Mouse (Mus musculus) MEL (cell line): Measurements from ENCODE around the gene Ms4a3. TPM values are rescaled to one million over a fixed set of nuclear protein-coding genes. Genes with fewer than 3 reads are reported as not detected.
A peak's percentile ranks its signal among the peaks of the same experiment; 100 is the strongest.

Source experiments
- DNase-seq: peaks from one replicate; pipeline ENCODE4 v3.0.0; 2011; ENCODE audit warnings: low read depth, low spot score
- H3K27ac ChIP-seq: 2 replicates; pipeline ENCODE4 v1.5.1; 2012; ENCODE audit warnings: low read depth, mild to moderate bottlenecking, control low read depth, low read length, moderate library complexity; ENCODE audit not compliant: control insufficient read depth
- H3K27me3 ChIP-seq, 2 experiments: fragments of 150-350 bp in 1 of 2; sonication (generic) in 1 of 2; 2 replicates each; pipeline ENCODE4 v1.6.1; 2012; ENCODE audit warnings: low read length in 2 of 2, mild to moderate bottlenecking in 2 of 2, improper control_type of control experiment in 1 of 2, moderate library complexity in 1 of 2; ENCODE audit not compliant: insufficient read depth in 2 of 2, control insufficient read depth in 1 of 2
- H3K36me3 ChIP-seq, 2 experiments: 2 replicates each; pipeline ENCODE4 v1.6.1; 2012 to 2014; ENCODE audit warnings: low read length in 2 of 2, improper control_type of control experiment in 1 of 2, inconsistent platforms in 1 of 2, mild to moderate bottlenecking in 1 of 2; ENCODE audit not compliant: insufficient read depth in 2 of 2, control insufficient read depth in 1 of 2
- H3K4me1 ChIP-seq, 2 experiments: fragments of 150-350 bp in 1 of 2; sonication (generic) in 1 of 2; 2 replicates each; pipeline ENCODE4 v1.6.1; 2012; ENCODE audit warnings: low read length in 2 of 2, improper control_type of control experiment in 1 of 2, mild to moderate bottlenecking in 1 of 2; ENCODE audit not compliant: insufficient read depth in 2 of 2, control insufficient read depth in 1 of 2
- H3K4me3 ChIP-seq, 2 experiments: fragments of 150-350 bp in 1 of 2; sonication (generic) in 1 of 2; 2 replicates each; pipeline ENCODE4 v1.5.1; 2012; ENCODE audit warnings: low read depth in 2 of 2, low read length in 2 of 2, mild to moderate bottlenecking in 2 of 2, moderate library complexity in 2 of 2, control low read depth in 1 of 2, improper control_type of control experiment in 1 of 2; ENCODE audit not compliant: control insufficient read depth in 1 of 2, insufficient read depth in 1 of 2
- H3K79me2 ChIP-seq: 2 replicates; pipeline ENCODE4 v1.6.1; 2012; ENCODE audit warnings: mild to moderate bottlenecking, low read length, moderate library complexity; ENCODE audit not compliant: control insufficient read depth, poor library complexity, insufficient read depth
- H3K9ac ChIP-seq: 2 replicates; pipeline ENCODE4 v1.6.1; 2012; ENCODE audit warnings: low read depth, mild to moderate bottlenecking, control low read depth, low read length, moderate library complexity; ENCODE audit not compliant: control insufficient read depth, poor library complexity, severe bottlenecking
- H3K9me3 ChIP-seq: fragments of 150-350 bp; sonication (generic); replicated peaks from 2 replicates; pipeline ENCODE4 v1.6.1; 2012; ENCODE audit warnings: mild to moderate bottlenecking, low read length, improper control_type of control experiment, moderate library complexity; ENCODE audit not compliant: insufficient read depth
- BHLHE40 ChIP-seq: IDR thresholded peaks from 2 replicates; pipeline ENCODE4 v1.6.1; 2012; ENCODE audit warnings: low read depth, mild to moderate bottlenecking, inconsistent platforms, low read length, improper control_type of control experiment, borderline replicate concordance
- CHD1 ChIP-seq: IDR thresholded peaks from 2 replicates; pipeline ENCODE4 v1.6.1; 2012; ENCODE audit warnings: low read depth, mild to moderate bottlenecking, inconsistent platforms, low read length, improper control_type of control experiment
- CHD2 ChIP-seq: IDR thresholded peaks from 2 replicates; pipeline ENCODE4 v1.6.1; 2011; ENCODE audit warnings: low read length, improper control_type of control experiment
- CTCF ChIP-seq, 3 experiments: IDR thresholded peaks in 2 of 3; conservative IDR thresholded peaks in 1 of 3; 2 replicates each; pipeline ENCODE4 v1.5.1; 2011 to 2012; ENCODE audit warnings: low read length in 3 of 3, low read depth in 2 of 3, mild to moderate bottlenecking in 2 of 3, improper control_type of control experiment in 1 of 3, inconsistent platforms in 1 of 3, mixed read lengths in 1 of 3, moderate library complexity in 1 of 3; ENCODE audit not compliant: control insufficient read depth in 1 of 3, insufficient read depth in 1 of 3, poor library complexity in 1 of 3, severe bottlenecking in 1 of 3
- ELF1 ChIP-seq: IDR thresholded peaks from 2 replicates; pipeline ENCODE4 v1.6.1; 2014; ENCODE audit warnings: low read depth, mild to moderate bottlenecking, inconsistent platforms, low read length, improper control_type of control experiment, moderate library complexity
- EP300 ChIP-seq, 2 experiments: IDR thresholded peaks; 2 replicates each; pipeline ENCODE4 v1.6.1; 2011; ENCODE audit warnings: improper control_type of control experiment in 2 of 2, low read length in 2 of 2, low read depth in 1 of 2, mild to moderate bottlenecking in 1 of 2
- ETS1 ChIP-seq: IDR thresholded peaks from 2 replicates; pipeline ENCODE4 v1.6.1; 2012; ENCODE audit warnings: low read depth, mild to moderate bottlenecking, inconsistent platforms, low read length, improper control_type of control experiment, moderate library complexity
- GABPA ChIP-seq: IDR thresholded peaks from 2 replicates; pipeline ENCODE4 v1.6.1; 2012; ENCODE audit warnings: low read depth, mild to moderate bottlenecking, inconsistent platforms, low read length, improper control_type of control experiment, moderate library complexity
- GATA1 ChIP-seq: IDR thresholded peaks from 2 replicates; pipeline ENCODE4 v1.6.1; 2011; ENCODE audit warnings: low read depth, low read length, improper control_type of control experiment
- KAT2A ChIP-seq: conservative IDR thresholded peaks from 2 replicates; pipeline ENCODE4 v1.6.1; 2012; ENCODE audit warnings: low read depth, low read length, improper control_type of control experiment, inconsistent platforms
- MAFK ChIP-seq: IDR thresholded peaks from 2 replicates; pipeline ENCODE4 v1.6.1; 2011; ENCODE audit warnings: low read depth, mild to moderate bottlenecking, low read length, improper control_type of control experiment, borderline replicate concordance
- MAX ChIP-seq: IDR thresholded peaks from 2 replicates; pipeline ENCODE4 v1.6.1; 2011; ENCODE audit warnings: low read length, improper control_type of control experiment
- MAZ ChIP-seq: IDR thresholded peaks from 2 replicates; pipeline ENCODE4 v1.6.1; 2012; ENCODE audit warnings: low read depth, mild to moderate bottlenecking, inconsistent platforms, low read length, improper control_type of control experiment
- MEF2A ChIP-seq: IDR thresholded peaks from 2 replicates; pipeline ENCODE4 v1.6.1; 2014; ENCODE audit warnings: low read depth, mild to moderate bottlenecking, inconsistent platforms, low read length, improper control_type of control experiment; ENCODE audit not compliant: poor library complexity, insufficient replicate concordance, severe bottlenecking; ENCODE audit errors: extremely low read depth
- MYB ChIP-seq: IDR thresholded peaks from 2 replicates; pipeline ENCODE4 v1.6.1; 2011; ENCODE audit warnings: mild to moderate bottlenecking, low read depth, low read length, improper control_type of control experiment
- NELFE ChIP-seq: IDR thresholded peaks from 2 replicates; pipeline ENCODE4 v1.6.1; 2011; ENCODE audit warnings: low read depth, low read length, improper control_type of control experiment
- POLR2A ChIP-seq, 2 experiments: IDR thresholded peaks; 2 replicates each; pipeline ENCODE4 v1.6.1; 2011 to 2012; ENCODE audit warnings: low read length in 2 of 2, mild to moderate bottlenecking in 2 of 2, control low read depth in 1 of 2, improper control_type of control experiment in 1 of 2, low read depth in 1 of 2, moderate library complexity in 1 of 2; ENCODE audit not compliant: control insufficient read depth in 1 of 2, insufficient read depth in 1 of 2, poor library complexity in 1 of 2
- POLR2AphosphoS2 ChIP-seq: IDR thresholded peaks from 2 replicates; pipeline ENCODE4 v1.6.1; 2011; ENCODE audit warnings: low read length, improper control_type of control experiment
- RAD21 ChIP-seq: IDR thresholded peaks from 2 replicates; pipeline ENCODE4 v1.6.1; 2011; ENCODE audit warnings: mild to moderate bottlenecking, low read depth, low read length, improper control_type of control experiment
- RCOR1 ChIP-seq: IDR thresholded peaks from 2 replicates; pipeline ENCODE4 v1.6.1; 2012; ENCODE audit warnings: low read depth, mild to moderate bottlenecking, inconsistent platforms, low read length, improper control_type of control experiment
- SIN3A ChIP-seq: IDR thresholded peaks from 2 replicates; pipeline ENCODE4 v1.6.1; 2012; ENCODE audit warnings: low read length, improper control_type of control experiment, inconsistent platforms
- SMC3 ChIP-seq: IDR thresholded peaks from 2 replicates; pipeline ENCODE4 v1.6.1; 2011; ENCODE audit warnings: low read depth, low read length, improper control_type of control experiment
- TAL1 ChIP-seq: IDR thresholded peaks from 2 replicates; pipeline ENCODE4 v1.6.1; 2012; ENCODE audit warnings: mild to moderate bottlenecking, inconsistent platforms, low read length, moderate library complexity, mixed read lengths
- TBP ChIP-seq: IDR thresholded peaks from 2 replicates; pipeline ENCODE4 v1.8.0; 2011; ENCODE audit warnings: low read depth, low read length, improper control_type of control experiment
- TCF12 ChIP-seq: IDR thresholded peaks from 2 replicates; pipeline ENCODE4 v1.6.1; 2014; ENCODE audit warnings: low read depth, mild to moderate bottlenecking, inconsistent platforms, low read length, improper control_type of control experiment, moderate library complexity
- UBTF ChIP-seq: IDR thresholded peaks from 2 replicates; pipeline ENCODE4 v1.6.1; 2012; ENCODE audit warnings: low read depth, mild to moderate bottlenecking, inconsistent platforms, low read length, improper control_type of control experiment, moderate library complexity, borderline replicate concordance; ENCODE audit not compliant: insufficient read depth
- USF1 ChIP-seq: IDR thresholded peaks from 2 replicates; pipeline ENCODE4 v1.6.1; 2014; ENCODE audit warnings: low read depth, mild to moderate bottlenecking, inconsistent platforms, low read length, improper control_type of control experiment, moderate library complexity
- USF2 ChIP-seq, 2 experiments: IDR thresholded peaks; 2 replicates each; pipeline ENCODE4 v1.6.1; 2011 to 2012; ENCODE audit warnings: improper control_type of control experiment in 2 of 2, low read length in 2 of 2, borderline replicate concordance in 1 of 2, inconsistent platforms in 1 of 2, low read depth in 1 of 2, mild to moderate bottlenecking in 1 of 2; ENCODE audit not compliant: insufficient read depth in 1 of 2
- ZKSCAN1 ChIP-seq: IDR thresholded peaks from 2 replicates; pipeline ENCODE4 v1.6.1; 2012; ENCODE audit warnings: low read depth, mild to moderate bottlenecking, inconsistent platforms, low read length, improper control_type of control experiment, moderate library complexity
- ZMIZ1 ChIP-seq: IDR thresholded peaks from 2 replicates; pipeline ENCODE4 v1.6.1; 2012; ENCODE audit warnings: low read depth, mild to moderate bottlenecking, inconsistent platforms, low read length, improper control_type of control experiment, moderate library complexity
- polyA plus RNA-seq, 2 experiments: library from polyadenylated mRNA; stranded (reverse) in 1 of 2; unstranded in 1 of 2; fragments of >175 nt in 1 of 2; fragments of >200 nt in 1 of 2; gene quantifications; 2 replicates each; pipeline versions ENCODE4 v1.2.1 to v1.2.4; 2012; ENCODE audit warnings: low replicate concordance in 2 of 2, low read depth in 1 of 2; ENCODE audit not compliant: insufficient read length in 2 of 2, insufficient read depth in 1 of 2, missing spikeins in 1 of 2
- total RNA-seq: library from RNA; depleted of rRNA; stranded (reverse); fragments of 300-350 nt; gene quantifications from 2 replicates; pipeline ENCODE4 v1.2.3, GENCODE M21; 2012

The Ms4a3 gene
- total and polyA plus RNA-seq, 3 experiments, result 1.0 TPM; not detected in 1

- Histone ChIP-seq H3K4me1 (peaks cover 3 to 11% of the 10 kb centered on the region in 2 experiments; a peak in 3 of 4 replicates), H3K79me2 (no peaks in the 10 kb centered on the region), H3K4me3 (peak overlapping the region in 1 of 2 experiments; percentile 1; a peak in 2 of 4 replicates), H3K27ac (peak overlapping the region; percentile 95), H3K27me3 (no peaks in the 10 kb centered on the region), H3K36me3 (peaks cover 0 to 25% of the 10 kb centered on the region in 2 experiments; a peak in 2 of 4 replicates), H3K9me3 (no peaks in the 10 kb centered on the region), H3K9ac (no peak overlapping the region)
- peak; percentile 34; the same call in 1 of the 2 replicates for TF ChIP-seq USF1
- peak in 1 of 2 experiments; percentile 9; a peak in 1 of 4 replicates for TF ChIP-seq EP300 (IDR thresholded peaks at IDR 0.05; ENCODE audit: low read depth in 1 of 2, low read length in 2 of 2)
- no peak for TF ChIP-seq ELF1
- TF ChIP-seq TCF12, result no peak
- no peak for TF ChIP-seq USF2 (IDR thresholded peaks at IDR 0.05; ENCODE audit: borderline replicate concordance in 1 of 2, insufficient read depth in 1 of 2, low read depth in 1 of 2, low read length in 2 of 2)
- TF ChIP-seq ETS1, result peak; percentile 52
- TF ChIP-seq MEF2A, result no peak
- DNase-seq, result peak; percentile 60
Measured at GRCm38 (mm10) chr19:11633732-11634131, 6.9 kb downstream of the Ms4a3 start.

GRCm38 (mm10) chr19:11625231-11625630, 15.4 kb downstream of the Ms4a3 start:
- Histone ChIP-seq H3K9ac (no peak overlapping the region), H3K36me3 (peaks cover 0 to 38% of the 10 kb centered on the region in 2 experiments; a peak in 2 of 4 replicates), H3K27me3 (no peaks in the 10 kb centered on the region), H3K79me2 (no peaks in the 10 kb centered on the region), H3K4me1 (peaks cover 10 to 21% of the 10 kb centered on the region in 2 experiments), H3K9me3 (no peaks in the 10 kb centered on the region), H3K27ac (peak overlapping the region; percentile 18), H3K4me3 (no peak overlapping the region)
- peak; percentile 76 for DNase-seq
- no peak for TF ChIP-seq POLR2AphosphoS2
- TF ChIP-seq SIN3A, result peak; percentile 30
- TF ChIP-seq USF2 (IDR thresholded peaks at IDR 0.05; ENCODE audit: borderline replicate concordance in 1 of 2, insufficient read depth in 1 of 2, low read depth in 1 of 2, low read length in 2 of 2), result no peak
- TF ChIP-seq USF1, result no peak
- no peak for TF ChIP-seq BHLHE40
- no peak for TF ChIP-seq ZKSCAN1
- TF ChIP-seq CHD2, result no peak
- TF ChIP-seq MYB, result peak; percentile 65
- TF ChIP-seq ZMIZ1, result no peak
- peak; percentile 85 for TF ChIP-seq GATA1
- no peak for TF ChIP-seq NELFE
- no peak for TF ChIP-seq ELF1
- TF ChIP-seq TCF12, result peak; percentile 84
- TF ChIP-seq UBTF, result no peak
- peak; percentile 51; the same call in 1 of the 2 replicates for TF ChIP-seq MAX
- TF ChIP-seq SMC3, result no peak
- TF ChIP-seq ETS1, result peak; percentile 81
- 0 out of 2 replicates have a peak, but pooled peaks have one; percentile 47 for TF ChIP-seq RCOR1
- no peak for TF ChIP-seq CTCF (IDR thresholded peaks at IDR 0.05 in 2 of 3, conservative IDR thresholded peaks at IDR 0.05 in 1 of 3; ENCODE audit: control insufficient read depth in 1 of 3, insufficient read depth in 1 of 3, low read depth in 2 of 3, low read length in 3 of 3, poor library complexity in 1 of 3, severe bottlenecking in 1 of 3)
- peak; percentile 79 to 88; a peak in 3 of 4 replicates for TF ChIP-seq EP300 (IDR thresholded peaks at IDR 0.05; ENCODE audit: low read depth in 1 of 2, low read length in 2 of 2)
- no peak for TF ChIP-seq KAT2A
- no peak for TF ChIP-seq GABPA
- TF ChIP-seq CHD1, result no peak
- TF ChIP-seq MAFK, result no peak
- 0 out of 2 replicates have a peak, but pooled peaks have one; percentile 34 for TF ChIP-seq MAZ
- 0 out of 2 replicates have a peak, but pooled peaks have one; percentile 22 for TF ChIP-seq TBP
- no peak for TF ChIP-seq RAD21
- no peak for TF ChIP-seq MEF2A
- TF ChIP-seq TAL1, result peak; percentile 67
- no peak for TF ChIP-seq POLR2A (IDR thresholded peaks at IDR 0.05; ENCODE audit: control insufficient read depth in 1 of 2, insufficient read depth in 1 of 2, low read depth in 1 of 2, low read length in 2 of 2, poor library complexity in 1 of 2)
